Mouse (Mus musculus): ENCODE results near the gene Rpl35.
"Not testable (repeated sequence)": the region's sequence is repeated elsewhere in the genome, so short reads cannot be mapped to it uniquely, and the experiment has no call there.

Rpl35 gene

DNA sequence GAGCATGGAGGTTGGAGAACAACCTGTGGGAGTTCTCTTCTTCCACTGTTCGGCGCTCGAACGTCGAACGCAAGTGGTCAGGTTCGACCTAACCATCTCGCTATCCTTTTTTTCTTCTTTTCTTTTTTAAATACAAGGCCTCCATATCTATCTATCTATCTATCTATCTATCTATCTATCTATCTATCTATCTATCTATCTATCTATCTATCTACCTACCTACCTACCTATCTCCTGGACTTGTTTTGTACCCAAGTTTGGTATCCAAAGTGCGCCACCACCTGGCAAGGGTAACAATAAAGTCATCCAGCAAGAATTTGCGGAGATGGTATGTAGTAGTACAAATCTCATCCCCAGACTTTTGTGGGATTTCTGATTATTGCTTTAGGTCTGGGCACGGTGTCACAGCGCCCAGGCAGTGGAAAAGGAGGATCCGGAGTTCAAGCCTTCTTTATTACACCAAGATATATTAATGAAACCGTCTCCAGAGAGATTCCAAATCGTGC lies at the start of gene Rpl35:
Rpl35 (minus strand) TSS at position 51 of the 506 bp plus-strand sequence.
- peak; percentile 37 for DNase-seq (ENCODE audit: low read depth, low spot score)

DNA sequence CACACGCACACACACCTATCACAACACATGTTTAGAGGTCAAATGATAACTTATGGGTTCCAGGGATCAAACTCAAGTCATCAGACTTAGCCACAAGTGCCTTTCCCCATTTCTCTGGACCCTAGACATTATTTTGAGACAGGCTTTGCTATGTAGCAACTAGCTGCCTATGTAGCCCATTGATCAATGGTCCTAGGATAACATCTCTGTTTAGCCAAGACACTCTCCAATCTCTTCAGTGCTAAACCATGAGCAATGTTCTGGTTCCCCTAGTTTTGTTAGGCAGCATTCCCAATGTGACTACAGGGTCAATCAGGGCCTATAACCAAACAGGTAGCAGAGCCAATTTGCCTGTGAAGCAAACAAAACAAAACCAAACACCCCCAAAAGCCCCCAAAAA lies 43.1 kb upstream of the Rpl35 start:
- no peak for DNase-seq (ENCODE audit: low read depth, low spot score)

DNA sequence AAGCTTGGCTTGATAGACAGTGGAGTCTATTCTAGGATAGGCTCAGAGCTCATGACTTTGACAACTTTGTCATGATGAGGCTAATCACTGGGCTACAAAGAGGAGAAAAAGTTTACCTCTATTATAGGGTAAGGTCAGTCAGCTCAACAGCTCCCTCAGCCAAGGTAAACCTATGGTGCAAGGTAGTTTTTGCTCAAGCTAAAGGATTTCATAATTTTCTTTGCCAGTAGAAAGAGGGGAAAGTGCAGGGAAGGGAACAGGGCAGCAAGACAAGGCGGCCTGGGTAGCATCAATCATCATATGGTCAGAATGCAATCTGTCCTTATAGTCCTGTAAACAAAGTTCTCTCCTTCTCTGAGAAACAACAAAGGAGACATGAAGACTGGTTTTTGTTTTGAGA lies 34.8 kb upstream of the Rpl35 start:
- DNase-seq (ENCODE audit: low read depth, low spot score), result no peak

DNA sequence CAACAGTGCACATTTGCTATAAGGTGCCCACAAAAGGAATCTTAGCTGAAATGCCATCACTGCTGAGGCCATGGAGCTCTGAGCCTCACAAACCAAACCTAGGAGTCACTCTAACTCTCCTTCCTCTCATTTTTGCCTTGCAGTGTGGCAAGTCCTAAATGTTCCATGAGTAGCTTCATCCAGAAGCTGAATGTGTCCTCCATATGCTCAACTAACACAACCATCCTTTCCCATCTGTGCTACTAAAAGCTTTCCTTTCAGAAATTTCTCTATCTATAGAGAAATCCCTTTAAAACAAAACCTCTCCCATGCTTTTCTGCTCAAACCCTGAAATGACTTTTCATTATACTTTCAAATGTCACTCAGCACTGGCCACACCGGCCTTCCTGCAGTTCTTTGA lies 26.2 kb upstream of the Rpl35 start:
- no peak for DNase-seq (ENCODE audit: low read depth, low spot score)

DNA sequence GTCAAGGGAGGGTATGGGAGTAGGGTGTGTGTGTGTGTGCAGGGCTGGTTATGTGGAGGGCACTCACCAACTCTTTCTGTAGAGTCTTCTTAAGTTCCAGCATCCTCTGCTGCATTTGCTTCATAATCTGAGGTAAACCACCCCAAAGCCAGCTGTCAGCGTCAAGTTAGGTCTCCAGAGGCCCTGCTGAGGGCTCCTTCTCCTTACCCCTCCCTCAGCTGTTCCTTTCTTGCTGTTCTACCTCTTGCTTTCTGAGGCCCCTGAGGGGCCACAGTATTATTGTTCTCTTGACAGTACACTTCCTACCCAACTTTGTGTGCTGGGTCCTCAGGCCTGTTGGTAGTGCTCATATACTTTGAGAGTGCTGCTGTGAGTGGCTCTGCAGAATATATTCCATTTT lies 14.6 kb upstream of the Rpl35 start:
- DNase-seq (ENCODE audit: low read depth, low spot score), result no peak

DNA sequence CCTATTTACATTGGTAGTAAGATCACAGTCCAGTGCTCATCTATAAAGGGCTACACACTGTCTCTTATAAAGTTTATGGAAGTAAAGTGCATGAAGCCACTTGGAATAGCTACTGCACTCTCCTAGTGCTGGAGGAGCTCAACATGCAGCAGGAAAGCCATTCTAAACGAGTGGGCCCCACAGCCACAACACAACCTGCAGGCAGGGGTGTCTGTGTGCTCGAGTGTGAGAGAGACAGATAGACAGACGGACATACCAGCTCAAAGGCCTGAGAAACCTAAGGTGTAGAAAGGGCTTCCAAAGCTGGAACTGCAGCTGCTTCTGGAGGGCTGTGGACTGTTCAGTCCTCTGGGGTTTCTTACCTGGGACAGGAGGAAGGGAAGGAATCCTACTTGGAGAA lies 11.2 kb upstream of the Rpl35 start:
- no peak for DNase-seq (ENCODE audit: low read depth, low spot score)

DNA sequence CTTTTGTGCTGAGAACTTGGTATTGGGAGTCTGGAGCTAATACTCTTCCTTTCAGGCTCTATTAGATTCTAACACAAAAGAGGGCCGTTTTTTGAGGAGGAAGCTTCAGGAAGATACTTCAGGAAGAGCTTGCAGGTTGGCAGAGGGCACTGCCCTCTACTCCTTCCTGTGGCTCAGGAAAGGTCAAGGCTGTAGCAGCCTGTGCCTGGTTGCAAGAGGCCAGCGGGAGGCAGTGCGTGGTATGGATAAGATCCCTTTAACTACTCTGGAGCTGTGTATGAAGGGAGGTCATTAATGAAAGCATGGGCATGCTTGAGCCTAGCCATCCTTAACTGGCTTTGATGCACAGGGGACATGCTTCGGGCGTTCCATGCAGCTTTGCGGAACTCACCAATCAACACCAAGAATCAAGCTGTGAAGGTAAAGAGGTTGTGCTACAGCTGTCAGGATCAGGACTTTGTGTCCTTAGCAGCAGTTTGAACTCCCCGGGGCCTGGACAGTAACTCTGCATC lies 7.4 kb upstream of the Rpl35 start:
- DNase-seq (ENCODE audit: low read depth, low spot score), result no peak

DNA sequence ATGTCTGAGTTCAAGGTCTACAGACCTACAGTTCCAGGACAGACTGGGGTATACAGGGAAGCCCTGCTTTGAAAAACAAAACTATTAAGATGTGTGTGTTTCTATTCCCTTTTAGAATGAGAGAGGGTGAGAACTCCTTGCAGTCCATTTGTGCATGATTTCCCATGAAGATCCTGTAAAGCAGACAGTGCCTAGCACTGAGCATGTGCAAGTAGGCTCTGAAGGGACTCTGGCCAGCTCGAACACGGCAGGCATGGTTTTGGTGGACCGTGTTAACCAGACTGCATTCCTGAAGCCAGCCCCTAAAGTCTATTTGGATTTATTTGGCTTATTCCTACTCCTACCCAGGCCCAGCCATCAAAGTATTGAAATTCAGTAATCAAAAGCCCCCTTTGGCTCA lies 6.5 kb upstream of the Rpl35 start:
- no peak for DNase-seq (ENCODE audit: low read depth, low spot score)

DNA sequence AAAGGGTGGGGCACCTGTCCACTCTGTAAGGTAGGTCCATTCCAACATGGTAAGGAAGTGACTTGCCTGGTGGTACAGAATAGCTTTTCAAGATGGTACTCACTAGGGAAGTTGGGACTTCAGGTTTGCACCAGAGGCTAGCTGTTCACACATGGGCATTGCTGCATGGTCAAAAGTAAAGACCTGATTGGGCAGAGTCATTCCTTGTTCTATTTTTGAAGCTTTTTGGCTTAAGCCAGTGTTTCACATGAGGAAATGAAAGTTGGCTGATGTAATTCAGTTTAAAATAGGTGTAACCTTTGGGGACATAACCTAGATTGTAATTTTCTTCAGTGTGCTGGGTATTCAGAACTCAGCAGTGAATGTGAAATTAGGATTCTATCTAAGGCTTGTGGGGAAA lies 5.8 kb upstream of the Rpl35 start:
- DNase-seq (ENCODE audit: low read depth, low spot score), result no peak

DNA sequence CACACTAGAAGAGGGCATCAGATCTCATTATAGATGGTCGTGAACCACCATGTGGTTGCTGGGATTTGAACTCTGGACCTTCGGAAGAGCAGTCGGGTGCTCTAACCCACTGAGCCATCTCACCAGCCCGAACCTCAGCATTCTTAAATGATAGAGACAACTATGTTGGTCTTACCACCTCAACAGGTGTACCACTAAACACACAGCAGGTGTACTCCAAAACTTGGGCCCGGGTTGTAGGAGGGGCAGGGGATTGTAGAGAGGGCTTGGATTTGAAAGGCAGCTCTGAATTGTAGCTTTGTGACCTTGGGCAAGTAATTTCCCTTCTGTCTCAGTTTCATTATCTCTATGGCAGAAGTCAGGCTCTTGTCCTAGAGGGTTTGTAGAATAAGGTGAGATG lies 4.7 kb upstream of the Rpl35 start:
- not testable (repeated sequence) for DNase-seq (ENCODE audit: low read depth, low spot score)

DNA sequence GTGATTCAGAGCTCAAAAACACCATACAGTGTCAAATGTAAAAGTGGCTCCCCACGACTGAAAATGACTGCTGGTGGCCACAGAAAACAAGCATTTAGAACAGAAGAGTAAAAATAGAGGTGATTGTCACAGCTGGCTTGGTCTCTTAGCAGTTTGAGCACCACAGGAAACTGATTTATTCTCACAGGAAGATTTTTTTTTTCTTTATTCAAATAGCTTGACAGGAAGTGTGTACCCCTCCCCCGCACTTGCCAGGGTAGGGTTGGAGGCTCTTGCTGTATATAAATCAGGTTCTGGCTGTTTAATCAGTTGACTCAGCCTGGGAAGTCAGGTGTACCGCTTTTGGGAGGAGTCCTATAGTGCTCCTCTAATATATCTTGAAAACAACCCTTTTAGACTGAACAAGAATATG lies 3.5 kb upstream of the Rpl35 start:
- DNase-seq (ENCODE audit: low read depth, low spot score), result no peak

DNA sequence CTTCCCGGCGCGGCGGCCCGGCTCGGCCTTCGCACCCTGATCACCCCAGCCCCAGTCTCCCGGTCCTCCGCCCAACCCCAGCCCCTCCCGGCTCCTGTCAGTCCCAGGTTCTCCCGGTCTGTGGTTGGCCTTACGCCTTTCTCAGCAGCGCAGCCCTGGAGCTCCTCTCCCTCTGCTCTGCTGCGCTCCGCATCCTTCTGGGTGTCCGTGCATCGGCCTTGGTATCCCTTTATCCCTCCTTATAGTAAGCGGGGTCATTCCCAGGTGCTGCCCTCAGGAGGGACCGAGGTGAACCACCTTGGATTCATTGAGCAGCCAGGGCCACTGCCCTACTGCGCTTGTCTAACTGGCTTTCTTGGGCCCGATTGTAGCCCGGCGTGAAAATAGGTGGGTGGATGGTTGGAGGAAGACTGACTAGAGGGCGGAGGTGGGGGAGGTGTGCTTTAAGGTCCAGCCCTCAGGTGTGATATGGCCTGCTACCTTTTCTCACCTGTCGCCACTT lies 3.0 kb upstream of the Rpl35 start:
- DNase-seq (ENCODE audit: low read depth, low spot score), result peak; percentile 36

DNA sequence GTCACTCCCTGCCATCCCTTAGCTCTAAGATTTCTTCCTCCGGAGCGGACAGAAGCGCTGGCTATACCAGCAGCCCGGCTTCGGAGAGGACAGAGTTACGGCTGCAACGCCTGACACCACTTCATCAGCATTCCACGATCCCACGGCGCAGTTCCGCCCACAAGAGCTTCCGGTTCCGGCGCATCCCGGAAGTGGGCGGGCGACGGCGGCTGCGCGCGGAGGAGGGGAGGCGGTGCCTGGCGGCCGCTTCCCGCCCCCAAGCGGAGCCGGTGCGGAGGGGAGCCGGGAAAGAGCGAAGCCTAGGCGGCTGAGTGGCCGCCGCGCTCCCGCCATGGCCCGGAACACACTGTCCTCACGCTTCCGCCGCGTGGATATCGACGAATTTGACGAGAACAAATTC lies 2.4 kb upstream of the Rpl35 start:
- peak; percentile 87 for DNase-seq (ENCODE audit: low read depth, low spot score)

DNA sequence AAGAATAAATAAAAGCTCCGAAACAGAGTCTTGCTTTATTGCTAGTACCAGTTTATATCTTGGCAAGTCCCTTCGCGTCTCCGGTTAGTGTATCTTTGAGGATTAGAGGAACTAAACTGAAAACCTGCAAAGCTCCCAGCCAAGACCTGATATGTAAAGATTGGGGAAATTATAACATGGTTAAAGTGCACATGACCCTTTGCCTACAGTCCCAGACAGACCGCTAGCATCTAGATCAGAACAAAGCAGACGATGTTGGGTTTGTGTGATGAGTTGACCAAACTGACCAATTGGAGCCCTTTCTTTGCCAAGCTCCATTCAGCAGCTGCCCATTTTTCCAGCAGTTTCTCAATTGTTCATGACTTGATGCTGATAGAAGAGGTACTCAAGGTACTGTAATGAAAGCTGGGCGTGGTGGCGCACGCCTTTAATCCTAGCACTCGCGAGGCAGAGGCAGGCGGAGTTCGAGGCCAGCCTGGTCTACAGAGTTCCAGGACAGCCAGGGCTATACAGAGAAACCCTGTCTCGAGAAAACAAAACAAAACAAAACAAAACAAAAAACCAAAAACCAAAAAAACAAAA lies 816 bp upstream of the Rpl35 start:
- no peak for DNase-seq (ENCODE audit: low read depth, low spot score)

DNA sequence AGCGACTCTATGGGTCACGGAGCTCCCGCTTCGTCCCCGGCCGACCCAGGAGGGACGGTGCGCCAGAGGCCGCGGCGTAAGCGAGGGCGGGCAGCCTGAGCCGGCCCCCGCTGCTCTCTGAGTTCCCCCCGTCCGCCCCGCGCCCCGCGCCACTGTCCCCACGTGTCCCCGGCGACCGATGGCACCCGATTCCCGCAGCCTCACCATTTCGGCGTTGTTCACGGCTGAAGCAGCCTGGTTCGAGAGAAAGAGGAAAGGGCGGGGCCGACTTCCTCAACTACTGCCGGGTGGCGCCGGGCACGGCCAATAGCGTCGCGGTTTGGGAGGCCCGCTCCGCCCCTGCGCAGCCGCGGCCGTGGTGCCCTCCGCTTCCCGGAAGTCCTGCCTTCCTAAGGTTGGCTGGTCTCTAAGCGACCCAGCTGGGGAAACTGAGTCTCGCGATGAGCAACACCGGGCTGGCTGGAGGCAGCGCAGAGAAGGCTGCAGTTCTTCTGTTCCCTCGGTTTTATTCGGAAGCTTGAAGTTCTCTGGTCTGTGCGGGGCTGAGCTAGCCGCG lies 466 bp downstream of the Rpl35 start, which contains the start of gene Arpc5l:
Arpc5l (plus strand) TSS at position 469 of the 556 bp plus-strand sequence.
- peak; percentile 85 for DNase-seq (ENCODE audit: low read depth, low spot score)

DNA sequence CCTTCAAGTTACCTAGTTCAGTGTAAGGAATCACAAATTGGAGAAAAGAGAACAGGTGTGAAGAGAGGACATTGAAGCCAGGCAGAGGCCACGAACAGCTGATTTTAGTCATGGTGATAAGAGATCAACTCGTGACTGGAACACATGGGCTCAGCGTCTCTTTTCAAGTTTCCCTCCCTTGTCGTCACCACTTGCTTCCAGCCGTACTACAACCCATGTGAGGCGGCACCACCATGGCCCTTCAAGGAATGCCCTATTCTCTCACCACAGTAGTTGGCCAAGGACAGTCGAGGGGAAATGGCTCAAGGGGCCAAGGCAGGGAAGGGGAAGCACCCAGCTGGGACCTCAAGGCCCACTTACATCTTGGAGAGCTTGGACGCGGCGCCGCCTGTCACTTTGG lies 1.1 kb downstream of the Rpl35 start:
- peak; percentile 45 for DNase-seq (ENCODE audit: low read depth, low spot score)

DNA sequence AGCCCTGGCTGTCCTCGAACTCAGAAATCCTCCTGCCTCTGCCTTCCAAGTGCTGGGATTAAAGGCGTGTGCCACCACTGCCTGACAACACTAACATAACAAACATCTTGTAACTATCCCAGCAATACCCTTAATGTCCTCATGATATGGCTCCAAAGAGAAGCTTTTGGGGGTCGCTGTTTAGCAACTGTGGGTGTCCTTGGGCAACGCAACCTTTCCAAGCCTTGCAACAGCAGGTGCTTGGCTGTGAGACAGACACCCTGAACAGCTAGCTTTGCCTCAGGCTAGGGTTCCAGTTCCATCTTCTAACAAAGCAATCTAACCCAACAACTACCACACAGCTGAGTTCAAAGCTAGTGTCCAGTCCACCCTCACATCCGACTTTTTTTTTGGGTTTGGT lies 1.9 kb downstream of the Rpl35 start:
- no peak for DNase-seq (ENCODE audit: low read depth, low spot score)

DNA sequence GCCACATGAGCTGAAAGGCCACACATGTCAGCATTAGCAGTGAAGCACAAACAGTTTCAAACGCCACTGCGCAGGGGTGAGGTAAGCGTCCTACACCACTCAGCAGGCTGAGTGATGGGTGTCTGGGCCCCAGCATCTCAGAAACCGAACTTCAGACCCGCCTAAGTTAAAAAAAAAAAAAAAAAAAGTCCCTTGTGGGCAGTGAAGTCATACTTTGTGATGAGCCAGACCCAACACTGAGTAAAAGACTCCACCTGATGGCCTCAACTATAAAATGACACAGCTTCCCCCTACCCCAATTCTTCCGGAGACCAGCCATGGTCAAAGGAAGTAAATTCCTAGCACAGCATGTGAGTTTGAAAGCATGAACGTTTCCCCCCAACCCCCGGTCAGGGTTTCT lies 2.3 kb downstream of the Rpl35 start:
- no peak for DNase-seq (ENCODE audit: low read depth, low spot score)

DNA sequence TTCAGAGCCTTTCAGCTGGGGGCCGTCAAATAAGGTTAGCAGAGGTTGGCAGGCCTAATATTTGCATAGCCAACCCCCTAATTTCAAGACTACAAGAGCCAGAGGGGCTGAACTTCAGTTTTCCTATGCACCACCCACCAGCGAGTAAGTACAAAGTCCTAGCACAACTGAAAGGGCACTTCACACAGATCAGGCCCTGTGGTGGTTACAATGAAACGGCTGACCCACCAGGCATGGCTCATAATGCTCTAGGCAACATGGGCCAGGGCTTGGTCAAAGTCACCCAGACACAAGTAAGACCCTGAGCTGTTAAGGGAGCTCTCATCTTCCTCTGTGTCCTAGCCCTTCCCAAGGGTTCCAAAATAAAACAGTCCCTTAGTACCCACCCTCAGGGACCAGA lies 3.6 kb downstream of the Rpl35 start:
- DNase-seq (ENCODE audit: low read depth, low spot score), result no peak

DNA sequence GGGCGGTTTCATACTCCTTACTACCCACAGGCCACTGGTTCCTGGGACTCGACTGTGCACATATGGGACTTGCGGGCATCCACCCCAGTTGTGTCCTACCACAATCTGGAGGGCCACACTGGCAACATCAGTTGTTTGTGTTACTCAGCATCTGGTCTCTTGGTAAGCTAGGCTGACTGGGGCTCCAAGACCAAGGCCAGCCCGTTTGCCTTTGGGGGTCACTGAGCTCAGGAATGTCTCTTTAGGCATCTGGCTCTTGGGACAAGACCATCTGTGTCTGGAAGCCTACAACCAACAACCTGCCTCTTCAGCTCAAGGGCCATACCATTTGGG lies 4.9 kb downstream of the Rpl35 start:
- DNase-seq (ENCODE audit: low read depth, low spot score), result no peak

DNA sequence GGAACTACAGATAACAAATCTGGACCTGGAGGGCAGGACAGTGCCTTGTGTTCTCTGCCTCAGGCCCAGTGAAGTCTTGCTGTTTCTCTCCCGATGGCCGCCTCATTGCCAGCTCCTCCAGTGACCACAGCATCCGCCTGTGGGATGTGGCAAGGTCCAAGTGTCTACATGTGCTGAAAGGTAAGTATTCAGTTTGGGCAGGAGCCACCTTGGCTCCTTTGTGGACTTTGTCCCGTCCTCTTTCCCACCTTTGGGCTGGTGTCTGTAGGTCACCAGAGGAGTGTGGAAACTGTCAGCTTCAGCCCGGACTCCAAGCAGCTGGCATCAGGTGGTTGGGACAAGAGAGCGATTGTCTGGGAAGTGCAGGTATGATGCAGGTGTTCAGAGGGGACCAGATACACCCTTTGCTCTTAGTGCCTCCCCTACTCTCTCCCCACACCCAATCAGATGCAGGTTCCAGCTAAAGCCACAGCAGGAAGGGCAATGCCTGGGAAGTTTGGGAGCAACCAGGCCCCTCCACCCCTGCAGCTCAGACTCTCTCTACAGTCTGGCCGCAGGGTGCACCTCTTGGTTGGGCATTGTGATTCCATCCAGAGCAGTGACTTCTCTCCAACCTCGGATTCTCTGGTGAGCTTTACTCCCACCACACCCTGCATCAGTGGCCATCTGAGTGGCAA lies 5.4 kb downstream of the Rpl35 start:
- no peak for DNase-seq (ENCODE audit: low read depth, low spot score)

DNA sequence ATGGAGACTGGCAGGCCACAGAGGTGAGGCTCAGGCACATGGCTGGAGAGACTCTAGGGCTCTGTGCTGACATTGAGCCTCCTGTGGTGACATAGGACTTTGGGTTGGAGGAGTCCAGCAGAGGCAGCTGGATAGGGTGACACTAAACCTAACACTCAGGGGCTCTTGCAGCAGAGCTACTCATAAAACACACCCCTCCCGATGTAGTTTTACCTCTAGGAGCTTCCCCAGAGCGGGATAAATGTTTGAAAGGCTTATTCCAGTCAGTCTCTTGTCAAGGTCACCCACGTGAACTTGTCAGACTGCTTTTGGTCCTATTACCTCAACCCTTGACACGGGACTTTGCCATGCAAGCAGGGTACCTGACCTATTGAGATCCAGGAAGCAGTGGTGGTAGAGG lies 6.0 kb downstream of the Rpl35 start:
- DNase-seq (ENCODE audit: low read depth, low spot score), result no peak

Data from c-Kit-negative CD71-positive TER-119-positive erythroid progenitor cells, embryonic 14.5 days (primary cell).